Mouse (Mus musculus) ES-Bruce4 (cell line): ENCODE measurements around the gene Lrp1.

Experiments
- EP300 ChIP-seq: IDR thresholded peaks from 2 replicates; pipeline ENCODE4 v1.6.1; 2011; ENCODE audit warnings: low read depth, low read length; ENCODE audit not compliant: insufficient read depth
- POLR2A ChIP-seq: IDR thresholded peaks from one replicate; pipeline ENCODE4 v1.8.1; 2011; ENCODE audit warnings: low read length; ENCODE audit not compliant: insufficient read depth

- TF ChIP-seq EP300 (0 out of 2 replicates have a peak, but pooled peaks have one; percentile 32), POLR2A (no peak)
Observed at GRCm38 (mm10) chr10:127508239-127508638, 112.7 kb downstream of the Lrp1 start.
